Mouse (Mus musculus) cerebellum, postnatal 14 days (tissue): ENCODE measurements around the gene Usp18.

ENCODE experiments used
- DNase-seq, 2 experiments: peaks; one replicate each; pipeline ENCODE4 v3.0.0; 2021; ENCODE audit warnings: mixed read lengths in 2 of 2

Gene Usp18

DNA sequence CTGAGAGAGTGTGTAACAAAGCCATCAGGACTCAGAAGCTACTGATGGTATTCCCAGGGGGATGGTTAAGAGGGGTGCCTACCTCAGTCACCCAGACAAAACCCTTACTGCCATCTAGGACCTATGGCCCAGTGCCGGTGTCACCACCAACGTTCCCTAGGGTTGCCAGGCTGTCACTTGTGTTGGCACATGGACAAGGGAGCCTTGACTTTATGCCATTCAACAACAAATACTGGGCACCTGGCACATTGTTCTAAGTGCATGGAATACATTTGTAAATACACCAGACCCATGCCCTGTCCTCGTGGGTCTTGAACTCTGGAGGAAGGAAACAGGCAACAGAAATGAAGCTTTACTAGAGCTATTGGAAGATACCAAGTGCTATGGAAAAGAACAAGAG is 59.9 kb downstream of the Usp18 start:
- DNase-seq, result no peak

DNA sequence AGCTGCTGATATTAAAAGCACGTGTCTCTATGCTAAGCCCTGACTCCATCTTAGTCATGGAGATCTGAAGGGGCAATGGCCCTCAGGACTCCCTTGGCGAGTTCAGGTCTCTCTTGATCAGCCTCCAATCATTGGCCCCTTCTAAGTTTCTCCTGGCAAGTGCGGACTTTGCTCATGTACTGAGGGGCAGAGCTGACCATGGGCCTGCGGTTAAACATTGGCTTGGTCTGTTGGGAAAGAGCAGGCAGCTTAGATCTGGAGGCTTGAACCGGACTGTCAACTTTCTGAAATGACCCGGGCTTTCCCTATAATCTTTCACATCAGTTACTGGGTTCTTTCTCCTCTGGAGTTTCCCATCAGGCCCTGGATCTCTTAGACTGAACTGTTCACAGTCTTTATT is 65.3 kb downstream of the Usp18 start:
- DNase-seq, result no peak

DNA sequence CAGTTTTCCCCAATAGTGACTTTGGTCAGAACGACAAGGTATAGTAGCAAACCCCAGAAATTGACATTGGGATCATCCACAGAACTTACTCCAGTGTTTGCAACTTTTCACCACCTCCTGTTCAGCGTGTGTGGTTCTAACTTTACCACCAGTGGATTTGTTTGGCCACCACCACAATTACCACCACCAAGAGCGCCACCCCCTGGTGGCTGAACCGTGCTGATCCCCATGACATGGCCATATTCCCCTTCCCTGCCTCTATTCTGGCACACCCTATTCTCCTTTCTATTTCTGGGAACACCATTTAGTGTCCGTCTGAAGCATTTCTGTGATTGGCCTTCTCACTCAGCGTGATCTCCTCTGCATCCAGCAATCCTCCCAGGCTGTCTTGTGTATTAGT is 73.4 kb downstream of the Usp18 start:
- DNase-seq, result no peak
